Mouse (Mus musculus) myocyte (in vitro differentiated cells): ENCODE results near the gene Sec11a. TPM values are rescaled to one million over a fixed set of nuclear protein-coding genes. Genes with fewer than 3 reads are reported as not detected.

Source experiments
- H3K27me3 ChIP-seq: one replicate; pipeline ENCODE4 v1.6.1; 2011; ENCODE audit not compliant: control insufficient read depth, insufficient read depth, insufficient read length
- H3K36me3 ChIP-seq: one replicate; pipeline ENCODE4 v1.6.1; 2011; ENCODE audit not compliant: control insufficient read depth, insufficient read depth
- H3K4me2 ChIP-seq: one replicate; pipeline ENCODE4 v1.6.1; 2011; ENCODE audit warnings: low read depth, control low read depth
- H3K4me3 ChIP-seq: one replicate; pipeline ENCODE4 v1.5.1; 2011; ENCODE audit warnings: mild to moderate bottlenecking, control low read depth, moderate library complexity
- H3K79me2 ChIP-seq: one replicate; pipeline ENCODE4 v1.6.1; 2011; ENCODE audit not compliant: control insufficient read depth, insufficient read depth
- H3ac ChIP-seq: one replicate; pipeline ENCODE4 v1.6.1; 2011; ENCODE audit not compliant: control insufficient read depth, insufficient read length
- CEBPB ChIP-seq: IDR thresholded peaks from 2 replicates; pipeline ENCODE4 v1.6.1; 2011; ENCODE audit warnings: mild to moderate bottlenecking, moderate library complexity; ENCODE audit not compliant: poor library complexity, insufficient read depth, severe bottlenecking
- E2F4 ChIP-seq: IDR thresholded peaks from one replicate; pipeline ENCODE4 v1.6.1; 2011; ENCODE audit warnings: mild to moderate bottlenecking, control low read depth, moderate library complexity; ENCODE audit not compliant: insufficient read depth
- MAX ChIP-seq: IDR thresholded peaks from one replicate; pipeline ENCODE4 v1.6.1; 2011; ENCODE audit warnings: low read depth, mild to moderate bottlenecking, control low read depth
- MYOD1 ChIP-seq, 3 experiments: IDR thresholded peaks; one replicate each; pipeline ENCODE4 v1.6.1; 2011; ENCODE audit warnings: control low read depth in 2 of 3, low read depth in 2 of 3, mild to moderate bottlenecking in 2 of 3, moderate library complexity in 1 of 3; ENCODE audit not compliant: insufficient read length in 2 of 3, control insufficient read depth in 1 of 3
- MYOG ChIP-seq, 3 experiments: IDR thresholded peaks; one replicate each; pipeline ENCODE4 v1.6.1; 2011; ENCODE audit warnings: control low read depth in 2 of 3, low read depth in 2 of 3, mild to moderate bottlenecking in 2 of 3; ENCODE audit not compliant: insufficient read length in 2 of 3, control insufficient read depth in 1 of 3, insufficient read depth in 1 of 3
- POLR2A ChIP-seq: IDR thresholded peaks from one replicate; pipeline ENCODE4 v1.6.1; 2011; ENCODE audit warnings: low read depth, mild to moderate bottlenecking, control low read depth, moderate library complexity; ENCODE audit not compliant: insufficient read length
- POLR2AphosphoS2 ChIP-seq: IDR thresholded peaks from one replicate; pipeline ENCODE4 v1.6.1; 2011; ENCODE audit warnings: low read depth, control low read depth; ENCODE audit not compliant: insufficient read length
- REST ChIP-seq: IDR thresholded peaks from one replicate; pipeline ENCODE4 v1.6.1; 2011; ENCODE audit warnings: mild to moderate bottlenecking, control low read depth, moderate library complexity; ENCODE audit not compliant: insufficient read depth, insufficient read length
- SRF ChIP-seq: IDR thresholded peaks from one replicate; pipeline ENCODE4 v1.6.1; 2011; ENCODE audit warnings: low read depth; ENCODE audit not compliant: control insufficient read depth, insufficient read length
- TCF12 ChIP-seq: IDR thresholded peaks from one replicate; pipeline ENCODE4 v1.6.1; 2011; ENCODE audit warnings: mild to moderate bottlenecking, control low read depth; ENCODE audit not compliant: poor library complexity, insufficient read depth, severe bottlenecking
- TCF3 ChIP-seq: IDR thresholded peaks from one replicate; pipeline ENCODE4 v1.6.1; 2011; ENCODE audit warnings: low read depth, control low read depth; ENCODE audit not compliant: insufficient read length
- USF1 ChIP-seq: IDR thresholded peaks from one replicate; pipeline ENCODE4 v1.6.1; 2011; ENCODE audit warnings: low read depth, mild to moderate bottlenecking, control low read depth, moderate library complexity
- polyA plus RNA-seq: library from polyadenylated mRNA; unstranded; fragments of >200 nt; fragmentation: generic; extraction: Trizol; gene quantifications from one replicate; pipeline ENCODE4 v1.2.1, GENCODE M21; 2012; ENCODE audit warnings: missing spikeins

Sec11a gene
- polyA plus RNA-seq, 1 experiment, result 95.7 TPM

- TF ChIP-seq MYOD1 (IDR thresholded peaks at IDR 0.05; ENCODE audit: control insufficient read depth in 1 of 3, insufficient read length in 2 of 3, low read depth in 2 of 3) (no peak), MAX (no peak), REST (no peak), USF1 (no peak), POLR2AphosphoS2 (no peak), CEBPB (no peak), POLR2A (peak; percentile 2), TCF12 (no peak)
- Histone ChIP-seq H3K4me2 (peak overlapping the region; percentile 90), H3K36me3 (no peaks in the 10 kb centered on the region), H3K27me3 (no peaks in the 10 kb centered on the region), H3K79me2 (peaks cover 64% of the 10 kb centered on the region), H3K4me3 (peak overlapping the region; percentile 81), H3ac (peak overlapping the region; percentile 72)
These were observed 46.5 kb upstream of the Sec11a start for GRCm38 (mm10) chr7:80993834-80994662.

GRCm38 (mm10) chr7:80992980-80993833 is 45.6 kb upstream of the Sec11a start, which contains the start of gene Zfp592:
Zfp592 (plus strand) TSS chr7:80993681.
- Histone ChIP-seq H3K27me3 (no peaks in the 10 kb centered on the region), H3K4me2 (peak within 1 kb of the TSS; percentile 95)
- TF ChIP-seq MYOG (IDR thresholded peaks at IDR 0.05; ENCODE audit: control insufficient read depth in 1 of 3, insufficient read depth in 1 of 3, insufficient read length in 2 of 3, low read depth in 2 of 3) (no peak), MYOD1 (IDR thresholded peaks at IDR 0.05; ENCODE audit: control insufficient read depth in 1 of 3, insufficient read length in 2 of 3, low read depth in 2 of 3) (peak in 1 of 3 experiments; percentile 3), POLR2A (peak; percentile 71), POLR2AphosphoS2 (peak; percentile 48)

GRCm38 (mm10) chr7:80992631-80992979 is 45.0 kb upstream of the Sec11a start:
- Histone ChIP-seq H3K4me3 (peak overlapping the region; percentile 81), H3ac (peak overlapping the region; percentile 72), H3K4me2 (peak overlapping the region; percentile 95), H3K79me2 (peaks cover 52% of the 10 kb centered on the region), H3K36me3 (no peaks in the 10 kb centered on the region), H3K27me3 (no peaks in the 10 kb centered on the region)
- TF ChIP-seq POLR2A, result no peak
- TF ChIP-seq MYOD1 (IDR thresholded peaks at IDR 0.05; ENCODE audit: control insufficient read depth in 1 of 3, insufficient read length in 2 of 3, low read depth in 2 of 3), result no peak
- TF ChIP-seq REST, result no peak
- TF ChIP-seq MAX, result no peak
- TF ChIP-seq MYOG (IDR thresholded peaks at IDR 0.05; ENCODE audit: control insufficient read depth in 1 of 3, insufficient read depth in 1 of 3, insufficient read length in 2 of 3, low read depth in 2 of 3), result no peak
- TF ChIP-seq USF1, result no peak
- no peak for TF ChIP-seq SRF
- no peak for TF ChIP-seq TCF3
- TF ChIP-seq POLR2AphosphoS2, result no peak
- TF ChIP-seq E2F4, result no peak
- TF ChIP-seq TCF12, result no peak
- TF ChIP-seq CEBPB, result no peak

More at GRCm38 (mm10) chr7:80992980-80993833, 45.6 kb upstream of the Sec11a start, which contains the start of gene Zfp592:
- Histone ChIP-seq H3K79me2 (peaks cover 56% of the 10 kb centered on the region), H3ac (peak within 1 kb of the TSS; percentile 72), H3K36me3 (no peaks in the 10 kb centered on the region), H3K4me3 (peak within 1 kb of the TSS; percentile 81)

GRCm38 (mm10) chr7:80992063-80992462 is 44.5 kb upstream of the Sec11a start:
- Histone ChIP-seq H3K79me2 (peaks cover 46% of the 10 kb centered on the region), H3ac (peak overlapping the region; percentile 72), H3K4me3 (peak overlapping the region; percentile 81), H3K27me3 (no peaks in the 10 kb centered on the region), H3K4me2 (peak overlapping the region; percentile 95), H3K36me3 (no peaks in the 10 kb centered on the region)
- TF ChIP-seq TCF12, result no peak
- no peak for TF ChIP-seq MYOG (IDR thresholded peaks at IDR 0.05; ENCODE audit: control insufficient read depth in 1 of 3, insufficient read depth in 1 of 3, insufficient read length in 2 of 3, low read depth in 2 of 3)
- no peak for TF ChIP-seq POLR2AphosphoS2
- TF ChIP-seq MAX, result no peak
- TF ChIP-seq SRF, result no peak
- no peak for TF ChIP-seq MYOD1 (IDR thresholded peaks at IDR 0.05; ENCODE audit: control insufficient read depth in 1 of 3, insufficient read length in 2 of 3, low read depth in 2 of 3)
- TF ChIP-seq POLR2A, result no peak
- TF ChIP-seq CEBPB, result no peak
- TF ChIP-seq REST, result no peak
- TF ChIP-seq E2F4, result no peak
- TF ChIP-seq USF1, result no peak
- TF ChIP-seq TCF3, result no peak
